Mouse (Mus musculus) hindbrain, embryonic 10.5 days (tissue): ENCODE results near the gene Gng5. TPM values are rescaled to one million over a fixed set of nuclear protein-coding genes. Genes with fewer than 3 reads are reported as not detected.
A peak's percentile ranks its signal among the peaks of the same experiment; 100 is the strongest.

Experiments
- DNase-seq: peaks from one replicate; pipeline ENCODE4 v3.0.0-alpha.2; 2017; ENCODE audit warnings: low spot score
- H3K27ac ChIP-seq: fragments of 300-500 bp; sonication (generic); 2 replicates; pipeline ENCODE4 v1.5.1; 2016; ENCODE audit warnings: mild to moderate bottlenecking, moderate library complexity
- H3K27me3 ChIP-seq: fragments of 300-500 bp; sonication (generic); 2 replicates; pipeline ENCODE4 v1.6.1; 2016; ENCODE audit warnings: mild to moderate bottlenecking; ENCODE audit not compliant: poor library complexity, insufficient read depth, severe bottlenecking
- H3K36me3 ChIP-seq: fragments of 300-500 bp; sonication (generic); 2 replicates; pipeline ENCODE4 v1.6.1; 2016; ENCODE audit warnings: mild to moderate bottlenecking, moderate library complexity
- H3K4me1 ChIP-seq: fragments of 300-500 bp; sonication (generic); replicated peaks from 2 replicates; pipeline ENCODE4 v1.6.1; 2016; ENCODE audit warnings: mild to moderate bottlenecking
- H3K4me3 ChIP-seq: fragments of 300-500 bp; sonication (generic); 2 replicates; pipeline ENCODE4 v1.5.1; 2016; ENCODE audit warnings: mild to moderate bottlenecking, moderate library complexity
- H3K9me3 ChIP-seq: fragments of 300-500 bp; sonication (generic); 2 replicates; pipeline ENCODE4 v1.6.1; 2016; ENCODE audit warnings: mild to moderate bottlenecking, moderate library complexity
- WGBS: fragments of 180-500 bp; shearing (Covaris S2); methylation state at CpG from one replicate; pipeline ENCODE4 v1.1.7; 2016; 5-methylcytosine and 5-hydroxymethylcytosine counted together
- polyA plus RNA-seq: library from polyadenylated mRNA; unstranded; fragments of >200 nt; fragmentation: Nextera tagmentation; extraction: Ambion mirVana; gene quantifications from 2 replicates; pipeline ENCODE4 v1.2.1, GENCODE M21; 2016

Gng5 gene
- 1,255 and 1,284 TPM in 2 replicates for polyA plus RNA-seq

- peaks cover 19% of the 10 kb centered on the region for H3K36me3 ChIP-seq
- H3K27me3 ChIP-seq = no peaks in the 10 kb centered on the region
- H3K27ac ChIP-seq = peak within 1 kb of the TSS; percentile 99
- peak; percentile 91 for DNase-seq
- H3K9me3 ChIP-seq = no peaks in the 10 kb centered on the region
- peak within 1 kb of the TSS; percentile 89 for H3K4me3 ChIP-seq
- WGBS = under 1% methylated on average over 67 of the region's 88 CpGs
- H3K4me1 ChIP-seq = peaks cover 24% of the 10 kb centered on the region
These were observed at the start of gene Gng5, which contains the start of gene Spata1 for GRCm38 (mm10) chr3:146499431-146500002. Gene Gng5 (plus strand): TSS chr3:146499807. Gene Spata1 (minus strand): TSS chr3:146499753.

GRCm38 (mm10) chr3:146450371-146450841 is 49.2 kb upstream of the Gng5 start:
- peak overlapping the region; percentile 89 for H3K27ac ChIP-seq
- no peaks in the 10 kb centered on the region for H3K9me3 ChIP-seq
- peaks cover 9% of the 10 kb centered on the region for H3K36me3 ChIP-seq

GRCm38 (mm10) chr3:146451375-146451774 is 48.2 kb upstream of the Gng5 start:
- no peak for DNase-seq
- H3K9me3 ChIP-seq = no peaks in the 10 kb centered on the region

More at GRCm38 (mm10) chr3:146450371-146450841, 49.2 kb upstream of the Gng5 start:
- H3K4me1 ChIP-seq = peaks cover 13% of the 10 kb centered on the region; the same call in 1 of the 2 replicates
- H3K4me3 ChIP-seq = peak overlapping the region; percentile 65
- 1% methylated on average over 29 of the region's 29 CpGs for WGBS
- H3K27me3 ChIP-seq = no peaks in the 10 kb centered on the region
- peak; percentile 94 for DNase-seq

GRCm38 (mm10) chr3:146462939-146463338 is 36.7 kb upstream of the Gng5 start:
- H3K9me3 ChIP-seq = no peaks in the 10 kb centered on the region
- 73% methylated on average over 2 of the region's 2 CpGs for WGBS
- H3K4me3 ChIP-seq = no peak overlapping the region
- no peaks in the 10 kb centered on the region for H3K27me3 ChIP-seq
- no peak overlapping the region for H3K27ac ChIP-seq
- H3K36me3 ChIP-seq = no peaks in the 10 kb centered on the region; the same call in 1 of the 2 replicates
- H3K4me1 ChIP-seq = no peaks in the 10 kb centered on the region
- DNase-seq = no peak

More at GRCm38 (mm10) chr3:146451375-146451774, 48.2 kb upstream of the Gng5 start:
- no peaks in the 10 kb centered on the region for H3K27me3 ChIP-seq
- H3K36me3 ChIP-seq = 0 out of 2 replicates have a peak, but pooled peaks cover 3% of the 10 kb centered on the region
- 89% methylated on average over 5 of the region's 5 CpGs for WGBS
- H3K4me3 ChIP-seq = no peak overlapping the region
- H3K4me1 ChIP-seq = peaks cover 13% of the 10 kb centered on the region; the same call in 1 of the 2 replicates
- H3K27ac ChIP-seq = no peak overlapping the region

- 83% methylated on average over 2 of the region's 2 CpGs for WGBS
- DNase-seq = no peak
- Histone ChIP-seq H3K4me1 (no peaks in the 10 kb centered on the region), H3K9me3 (no peaks in the 10 kb centered on the region), H3K27ac (no peak overlapping the region), H3K36me3 (no peaks in the 10 kb centered on the region; the same call in 1 of the 2 replicates), H3K4me3 (no peak overlapping the region), H3K27me3 (no peaks in the 10 kb centered on the region)
These were observed 30.4 kb upstream of the Gng5 start for GRCm38 (mm10) chr3:146469226-146469625.

GRCm38 (mm10) chr3:146472657-146473056 is 26.9 kb upstream of the Gng5 start:
- no peak for DNase-seq
- H3K27me3 ChIP-seq = no peaks in the 10 kb centered on the region
- 71% methylated on average over 4 of the region's 4 CpGs for WGBS
- H3K4me3 ChIP-seq = no peak overlapping the region
- H3K27ac ChIP-seq = no peak overlapping the region
- H3K4me1 ChIP-seq = no peaks in the 10 kb centered on the region
- H3K9me3 ChIP-seq = no peaks in the 10 kb centered on the region
- H3K36me3 ChIP-seq = no peaks in the 10 kb centered on the region

GRCm38 (mm10) chr3:146473741-146474140 is 25.9 kb upstream of the Gng5 start:
- Histone ChIP-seq H3K4me3 (no peak overlapping the region), H3K27ac (no peak overlapping the region), H3K36me3 (no peaks in the 10 kb centered on the region), H3K27me3 (no peaks in the 10 kb centered on the region), H3K4me1 (no peaks in the 10 kb centered on the region), H3K9me3 (no peaks in the 10 kb centered on the region)
- DNase-seq = no peak

- Histone ChIP-seq H3K36me3 (no peaks in the 10 kb centered on the region), H3K4me1 (no peaks in the 10 kb centered on the region), H3K4me3 (no peak overlapping the region), H3K27me3 (no peaks in the 10 kb centered on the region), H3K27ac (no peak overlapping the region), H3K9me3 (no peaks in the 10 kb centered on the region)
- 95% methylated on average over 3 of the region's 3 CpGs for WGBS
- DNase-seq = no peak
These were observed 25.2 kb upstream of the Gng5 start for GRCm38 (mm10) chr3:146474428-146474827.

GRCm38 (mm10) chr3:146482044-146482443 is 17.6 kb upstream of the Gng5 start:
- no peaks in the 10 kb centered on the region for H3K4me1 ChIP-seq
- no peak overlapping the region for H3K4me3 ChIP-seq
- no peaks in the 10 kb centered on the region for H3K36me3 ChIP-seq
- WGBS = 76% methylated on average over 2 of the region's 2 CpGs
- H3K27me3 ChIP-seq = no peaks in the 10 kb centered on the region
- DNase-seq = no peak
- no peaks in the 10 kb centered on the region for H3K9me3 ChIP-seq
- no peak overlapping the region for H3K27ac ChIP-seq

- 84% methylated on average over 4 of the region's 4 CpGs for WGBS
- no peaks in the 10 kb centered on the region for H3K9me3 ChIP-seq
These were observed 13.1 kb upstream of the Gng5 start for GRCm38 (mm10) chr3:146486464-146486863.

GRCm38 (mm10) chr3:146494941-146495340 is 4.7 kb upstream of the Gng5 start:
- Histone ChIP-seq H3K36me3 (no peaks in the 10 kb centered on the region), H3K4me1 (no peaks in the 10 kb centered on the region), H3K4me3 (no peak overlapping the region), H3K9me3 (no peaks in the 10 kb centered on the region), H3K27me3 (no peaks in the 10 kb centered on the region), H3K27ac (no peak overlapping the region)
- DNase-seq = no peak
- WGBS = 71% methylated on average over 8 of the region's 8 CpGs

More at GRCm38 (mm10) chr3:146486464-146486863, 13.1 kb upstream of the Gng5 start:
- no peak overlapping the region for H3K27ac ChIP-seq
- no peaks in the 10 kb centered on the region for H3K36me3 ChIP-seq
- no peak for DNase-seq
- no peaks in the 10 kb centered on the region for H3K27me3 ChIP-seq
- no peak overlapping the region for H3K4me3 ChIP-seq
- H3K4me1 ChIP-seq = no peaks in the 10 kb centered on the region

GRCm38 (mm10) chr3:146498989-146499388 is 618 bp upstream of the Gng5 start:
- Histone ChIP-seq H3K27me3 (no peaks in the 10 kb centered on the region), H3K9me3 (no peaks in the 10 kb centered on the region), H3K27ac (peak overlapping the region; percentile 99), H3K4me1 (peaks cover 24% of the 10 kb centered on the region), H3K4me3 (peak overlapping the region; percentile 89), H3K36me3 (peaks cover 14% of the 10 kb centered on the region)
- 5% methylated on average over 13 of the region's 13 CpGs for whole genome bisulfite sequencing
- no peak for DNase-seq

GRCm38 (mm10) chr3:146500003-146500809 is 599 bp downstream of the Gng5 start:
- WGBS = under 1% methylated on average over 57 of the region's 57 CpGs
- Histone ChIP-seq H3K4me1 (peaks cover 24% of the 10 kb centered on the region), H3K9me3 (no peaks in the 10 kb centered on the region), H3K27me3 (no peaks in the 10 kb centered on the region), H3K4me3 (peak overlapping the region; percentile 89), H3K27ac (peak overlapping the region; percentile 99), H3K36me3 (peaks cover 26% of the 10 kb centered on the region)
- peak; percentile 78 for DNase-seq
